Mouse (Mus musculus): ENCODE results near the gene Plbd1.

- no peak for TF ChIP-seq GATA1 (IDR thresholded peaks at IDR 0.05; ENCODE audit: low read length)
- TF ChIP-seq TAL1 (IDR thresholded peaks at IDR 0.05; ENCODE audit: low read length), result no peak
These were observed 48.7 kb upstream of the Plbd1 start for GRCm38 (mm10) chr6:136710408-136710807.
